Mouse (Mus musculus) liver, embryonic 14.5 days (tissue): ENCODE data around the gene Mdk. TPM values are rescaled to one million over a fixed set of nuclear protein-coding genes. Genes with fewer than 3 reads are reported as not detected.

Experiments used
- ATAC-seq: fragments of 200-750 bp; cut with Nextera tagmentation; 2 replicates; pipeline ENCODE4 v1.8.0; 2017; ENCODE audit warnings: moderate number of reproducible peaks, mild to moderate bottlenecking, moderate library complexity; ENCODE audit not compliant: insufficient read depth
- DNase-seq, 3 experiments: peaks; one replicate each; pipeline ENCODE4 v3.0.0-alpha.2; 2012 to 2013; ENCODE audit warnings: low read depth in 3 of 3, low spot score in 3 of 3
- H3K27ac ChIP-seq: fragments of 300-500 bp; sonication (generic); 2 replicates; pipeline ENCODE4 v1.5.1; 2014; ENCODE audit warnings: moderate library complexity, mild to moderate bottlenecking, control low read depth, inconsistent platforms
- H3K27me3 ChIP-seq: fragments of 300-500 bp; sonication (generic); 2 replicates; pipeline ENCODE4 v1.6.1; 2014; ENCODE audit warnings: mild to moderate bottlenecking, low read length, moderate library complexity; ENCODE audit not compliant: control insufficient read depth, insufficient read depth
- H3K36me3 ChIP-seq: fragments of 300-500 bp; sonication (generic); replicated peaks from 2 replicates; pipeline ENCODE4 v1.6.1; 2014; ENCODE audit warnings: low read depth; ENCODE audit not compliant: control insufficient read depth, insufficient read depth
- H3K4me1 ChIP-seq, 2 experiments: fragments of 200-500 bp in 1 of 2; fragments of 300-500 bp in 1 of 2; sonication (generic) in 1 of 2; replicated peaks; 2 replicates each; pipeline ENCODE4 v1.6.1; 2012 to 2014; ENCODE audit warnings: antibody characterized with exemption in 1 of 2, inconsistent platforms in 1 of 2, low read length in 1 of 2; ENCODE audit not compliant: control insufficient read depth in 2 of 2, insufficient read depth in 2 of 2
- H3K4me2 ChIP-seq: fragments of 300-500 bp; sonication (generic); 2 replicates; pipeline ENCODE4 v1.6.1; 2014; ENCODE audit warnings: low read depth, mild to moderate bottlenecking, control low read depth, moderate library complexity
- H3K4me3 ChIP-seq, 2 experiments: fragments of 200-500 bp in 1 of 2; fragments of 300-500 bp in 1 of 2; sonication (generic) in 1 of 2; 2 replicates each; pipeline ENCODE4 v1.5.1; 2012 to 2014; ENCODE audit warnings: low read depth in 2 of 2, low read length in 2 of 2, mild to moderate bottlenecking in 2 of 2, control low read depth in 1 of 2, inconsistent platforms in 1 of 2, moderate library complexity in 1 of 2; ENCODE audit not compliant: insufficient read depth in 1 of 2
- H3K9ac ChIP-seq: fragments of 300-500 bp; sonication (generic); replicated peaks from 2 replicates; pipeline ENCODE4 v1.6.1; 2014; ENCODE audit warnings: mild to moderate bottlenecking, control low read depth, moderate library complexity
- H3K9me3 ChIP-seq: fragments of 300-500 bp; sonication (generic); 2 replicates; pipeline ENCODE4 v1.6.1; 2016; ENCODE audit warnings: low read length, mixed read lengths; ENCODE audit not compliant: control insufficient read depth
- CTCF ChIP-seq: IDR thresholded peaks from 2 replicates; pipeline ENCODE4 v1.5.1; 2016; ENCODE audit warnings: antibody characterized with exemption, low read depth, control low read depth
- EP300 ChIP-seq: IDR thresholded peaks from 2 replicates; pipeline ENCODE4 v1.6.1; 2016; ENCODE audit warnings: antibody characterized with exemption, low read depth
- WGBS: fragments of 180-500 bp; shearing (Covaris S2); extraction: QIAGEN DNeasy Blood & Tissue Kit; methylation state at CpG from one replicate; pipeline ENCODE4 v1.1.7; 2014; ENCODE audit not compliant: insufficient replicate concordance; 5-methylcytosine and 5-hydroxymethylcytosine counted together
- polyA plus RNA-seq, 2 experiments: library from polyadenylated mRNA; depleted of rRNA in 1 of 2; stranded (reverse) in 1 of 2; unstranded in 1 of 2; fragments of >200 nt; fragmentation: Nextera tagmentation in 1 of 2; extraction: Ambion mirVana in 1 of 2; gene quantifications; 2 replicates each; pipeline versions ENCODE4 v1.2.1 to v1.2.3; 2012 to 2014

Gene Mdk
- polyA plus RNA-seq, 2 experiments = 12.7 to 19.3 TPM

GRCm38 (mm10) chr2:91953825-91954224, 21.7 kb upstream of the Mdk start:
- DNase-seq (no peak), ATAC-seq (no peak)
- no peak overlapping the region for H3K4me2 ChIP-seq
- H3K9ac ChIP-seq = no peak overlapping the region
- peaks cover 44 to 68% of the 10 kb centered on the region in 2 experiments for H3K4me1 ChIP-seq
- WGBS = 44% methylated on average over 5 of the region's 5 CpGs
- H3K36me3 ChIP-seq = no peaks in the 10 kb centered on the region
- TF ChIP-seq CTCF = no peak
- H3K27ac ChIP-seq = no peak overlapping the region
- H3K4me3 ChIP-seq = no peak overlapping the region
- H3K9me3 ChIP-seq = no peaks in the 10 kb centered on the region
- no peaks in the 10 kb centered on the region for H3K27me3 ChIP-seq

DNA sequence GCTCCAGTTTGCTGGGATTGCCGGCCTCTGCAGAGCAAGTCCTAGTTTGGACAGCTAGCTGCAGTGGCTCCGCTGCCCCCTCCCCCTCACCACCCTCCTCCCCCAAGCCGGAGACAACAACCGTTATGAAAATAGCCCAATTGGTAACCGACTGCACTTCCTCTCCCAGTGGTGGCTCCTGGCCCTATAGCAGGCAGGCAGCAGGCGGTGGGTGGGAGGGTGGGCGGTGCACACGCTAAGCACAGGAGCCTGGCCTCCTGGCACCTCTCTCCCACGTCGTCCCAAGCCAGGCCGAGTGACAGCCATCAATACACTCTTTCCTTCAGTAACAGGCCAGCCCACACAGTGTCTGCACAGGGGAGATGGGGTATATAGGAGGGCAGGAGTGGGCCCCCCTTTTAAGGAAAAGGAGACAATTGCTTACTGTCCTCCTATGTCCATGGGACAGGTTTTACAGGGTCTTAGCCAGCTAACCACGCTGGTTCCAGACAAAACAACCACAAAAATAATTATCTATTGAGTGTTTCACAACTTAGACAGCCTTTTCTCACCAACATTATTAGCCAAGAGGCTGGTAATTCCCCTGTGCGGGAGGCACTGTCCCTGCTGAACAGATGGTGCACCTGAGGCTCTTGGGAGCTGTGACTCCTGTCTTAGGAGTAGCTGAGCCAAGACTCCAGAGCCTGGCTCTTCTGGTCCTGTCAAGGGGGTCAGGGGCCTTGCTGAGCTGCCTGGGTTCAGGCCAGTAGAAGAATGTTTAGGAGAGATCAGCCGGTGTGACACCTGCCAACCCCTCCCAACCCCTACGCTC, 18.4 kb upstream of the Mdk start:
- peak in 1 of 3 experiments; percentile 59 for DNase-seq
- peaks cover 52 to 68% of the 10 kb centered on the region in 2 experiments for H3K4me1 ChIP-seq
- H3K4me2 ChIP-seq = peak overlapping the region; percentile 68
- H3K27me3 ChIP-seq = no peaks in the 10 kb centered on the region
- H3K9me3 ChIP-seq = no peaks in the 10 kb centered on the region
- H3K9ac ChIP-seq = peak overlapping the region; percentile 63
- peak overlapping the region; percentile 74 for H3K27ac ChIP-seq
- peak overlapping the region; percentile 48 to 53 for H3K4me3 ChIP-seq
- ATAC-seq = peak; percentile 74
- 7% methylated on average over 15 of the region's 15 CpGs for WGBS
- no peaks in the 10 kb centered on the region; the same call in 1 of the 2 replicates for H3K36me3 ChIP-seq
- no peak for TF ChIP-seq EP300
- 0 out of 2 replicates have a peak, but pooled peaks have one; percentile 1 for TF ChIP-seq CTCF

- Histone ChIP-seq H3K4me2 (peak overlapping the region; percentile 68), H3K9me3 (no peaks in the 10 kb centered on the region), H3K27me3 (no peaks in the 10 kb centered on the region), H3K4me1 (peaks cover 50 to 62% of the 10 kb centered on the region in 2 experiments), H3K9ac (peak overlapping the region; percentile 63), H3K27ac (peak overlapping the region; percentile 74), H3K36me3 (peaks cover 4% of the 10 kb centered on the region; the same call in 1 of the 2 replicates), H3K4me3 (peak overlapping the region; percentile 48 to 53)
- TF ChIP-seq EP300 (peak; percentile 88), CTCF (0 out of 2 replicates have a peak, but pooled peaks have one; percentile 6)
- ATAC-seq (peak; percentile 81), DNase-seq (peak in 1 of 3 experiments; percentile 62)
- WGBS = 7% methylated on average over 17 of the region's 17 CpGs
Observed at GRCm38 (mm10) chr2:91949411-91950274, 17.5 kb upstream of the Mdk start.

DNA sequence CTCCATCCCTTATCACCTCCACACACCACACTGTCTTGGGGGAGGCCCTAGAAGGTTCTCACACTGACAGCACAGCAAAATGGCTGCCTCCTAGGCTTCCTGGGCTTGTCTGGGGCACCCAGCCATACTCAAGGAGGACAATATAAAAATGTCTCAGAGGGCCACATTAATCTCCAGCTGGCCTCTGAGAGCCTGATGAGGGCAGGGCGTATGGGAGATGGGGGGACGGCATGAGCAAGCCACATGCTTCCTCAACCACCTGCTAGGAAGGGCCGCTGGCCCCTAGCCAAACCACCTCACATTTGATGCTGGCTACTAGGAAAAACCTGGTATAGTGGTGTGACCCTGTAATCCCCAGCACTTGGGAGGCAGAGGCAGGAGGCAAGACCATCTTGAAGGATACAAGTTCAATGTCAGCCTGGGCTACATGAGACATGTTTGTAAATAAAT, 16.7 kb upstream of the Mdk start:
- ATAC-seq (peak; percentile 36), DNase-seq (no peak)
- TF ChIP-seq EP300 (no peak), CTCF (no peak)
- H3K4me1 ChIP-seq = peaks cover 50 to 60% of the 10 kb centered on the region in 2 experiments
- peaks cover 4% of the 10 kb centered on the region; the same call in 1 of the 2 replicates for H3K36me3 ChIP-seq
- 17% methylated on average over 3 of the region's 3 CpGs for WGBS
- H3K9me3 ChIP-seq = no peaks in the 10 kb centered on the region
- peak overlapping the region; percentile 63 for H3K9ac ChIP-seq
- no peaks in the 10 kb centered on the region for H3K27me3 ChIP-seq
- peak overlapping the region; percentile 48 to 53 for H3K4me3 ChIP-seq
- H3K27ac ChIP-seq = peak overlapping the region; percentile 74
- H3K4me2 ChIP-seq = peak overlapping the region; percentile 68

DNA sequence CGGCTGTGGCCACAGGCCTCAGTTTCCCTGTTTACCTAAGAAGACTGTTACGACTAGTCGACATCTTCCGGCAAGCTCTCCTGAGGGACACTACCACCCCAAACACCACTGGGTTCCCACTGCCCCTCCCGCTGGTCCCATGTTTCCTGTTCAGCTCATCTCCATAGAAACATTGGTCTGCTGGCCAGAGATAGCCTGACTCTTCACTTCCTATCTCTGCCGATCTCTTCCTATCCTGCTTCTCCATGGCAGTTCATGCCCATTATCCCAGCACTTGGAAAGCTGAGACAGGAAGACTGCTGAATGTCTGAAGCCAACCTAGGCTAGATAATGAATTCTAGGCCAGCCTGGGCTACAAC, 16.0 kb upstream of the Mdk start:
- ATAC-seq (peak; percentile 57), DNase-seq (peak; percentile 63 to 70 (median 64))
- 5% methylated on average over 6 of the region's 6 CpGs for WGBS

More for the DNA sequence above, 16.0 kb upstream of the Mdk start:
- Histone ChIP-seq H3K4me3 (peak overlapping the region; percentile 45 to 48), H3K4me1 (peaks cover 47 to 55% of the 10 kb centered on the region in 2 experiments), H3K9me3 (no peaks in the 10 kb centered on the region), H3K4me2 (peak overlapping the region; percentile 68), H3K9ac (peak overlapping the region; percentile 63), H3K27ac (peak overlapping the region; percentile 74), H3K27me3 (no peaks in the 10 kb centered on the region), H3K36me3 (peaks cover 8% of the 10 kb centered on the region)
- TF ChIP-seq EP300 (peak; percentile 70), CTCF (no peak)
